Mouse (Mus musculus) heart, adult 8-10 months (tissue): ENCODE data around the gene Olfr727. TPM values are rescaled to one million over a fixed set of nuclear protein-coding genes. Genes with fewer than 3 reads are reported as not detected.

Experiments used
- DNase-seq: peaks from one replicate; pipeline ENCODE4 v3.0.0; 2022; ENCODE audit warnings: low spot score
- total RNA-seq, 4 experiments: library from RNA; stranded (reverse); gene quantifications; 2 replicates each; pipeline ENCODE4 v1.2.4; 2022

The Olfr727 gene
- not detected for total RNA-seq

GRCm38 (mm10) chr14:50122886-50123285 is at the start of gene Olfr727:
Gene Olfr727 (plus strand): TSS chr14:50123186.
- DNase-seq: no peak

- no peak for DNase-seq
Observed at GRCm38 (mm10) chr14:50090853-50091252, 32.1 kb upstream of the Olfr727 start, which contains the start of gene Olfr726. Gene Olfr726 (minus strand): TSS chr14:50090953.

- DNase-seq: no peak
Observed at GRCm38 (mm10) chr14:50142580-50142979, 19.6 kb downstream of the Olfr727 start, which contains the start of gene Olfr728. Gene Olfr728 (minus strand): TSS chr14:50142680.

- no peak for DNase-seq
Observed at GRCm38 (mm10) chr14:50152810-50153209, 29.8 kb downstream of the Olfr727 start, which contains the start of gene Olfr729. Gene Olfr729 (minus strand): TSS chr14:50152910.

Other genes starting within 250 kb of the Olfr727 start
- not detected for gene Olfr722, start 221.2 kb upstream of the Olfr727 start, total RNA-seq
- gene Olfr723, start 191.4 kb upstream of the Olfr727 start, total RNA-seq: not detected
- gene Olfr724, start 159.9 kb upstream of the Olfr727 start, total RNA-seq: not detected
- gene Olfr725, start 82.8 kb upstream of the Olfr727 start, total RNA-seq: not detected
- not detected for gene Olfr726, start 32.2 kb upstream of the Olfr727 start, total RNA-seq
- gene Olfr728, start 19.5 kb downstream of the Olfr727 start, total RNA-seq: not detected
- gene Olfr729, start 29.7 kb downstream of the Olfr727 start, total RNA-seq: not detected
- gene Olfr730, start 65.0 kb downstream of the Olfr727 start, total RNA-seq: not detected
- gene Olfr731, start 118.7 kb downstream of the Olfr727 start, total RNA-seq: not detected
- gene Olfr732, start 161.0 kb downstream of the Olfr727 start, total RNA-seq: not detected
- not detected for gene Olfr733, start 178.3 kb downstream of the Olfr727 start, total RNA-seq
- gene Olfr734, start 203.6 kb downstream of the Olfr727 start, total RNA-seq: not detected
- not detected for gene Olfr735, start 225.7 kb downstream of the Olfr727 start, total RNA-seq
- gene Tlr11, start 234.7 kb downstream of the Olfr727 start, total RNA-seq: under 1 TPM in 2 of 4 experiments, not detected in 2; 0.09 to 0.13 TPM